8 mouse cellular contexts compared by ENCODE assay signal in genomic region chr4:156234021-156234501, GRCm38 (mm10). TPM values are rescaled to one million over a fixed set of nuclear protein-coding genes. Genes with fewer than 3 reads are reported as not detected.
DNase-seq lines count a peak whose midpoint lies in the region; ATAC-seq and TF ChIP-seq lines count a peak whose summit lies in the region.

No protein-coding gene starts in this region.

- no peak for ATAC-seq in kidney, embryonic 14.5 days (ENCODE audit: low FRiP score, low TSS enrichment)
- 0 out of 2 replicates have a peak, but pooled peaks have one; percentile 4 for ATAC-seq in heart, embryonic 12.5 days (ENCODE audit: insufficient number of reproducible peaks, low FRiP score)
- no peak for ATAC-seq in liver, embryonic 13.5 days (ENCODE audit: low read depth)
- ATAC-seq in stomach, embryonic 14.5 days (ENCODE audit: insufficient number of reproducible peaks, insufficient read depth, low FRiP score, low read depth), result no peak

- TF ChIP-seq CTCF in bone marrow, adult 2 months (IDR thresholded peaks at IDR 0.05; ENCODE audit: control insufficient read depth, insufficient read depth, low read length), result no peak

- no peaks in the 10 kb centered on the region for H3K27me3 ChIP-seq in kidney, embryonic 14.5 days (ENCODE audit: control insufficient read depth, insufficient read depth, low read length)
- H3K27me3 ChIP-seq in heart, embryonic 12.5 days (replicated peaks), result no peaks in the 10 kb centered on the region; the same call in 1 of the 2 replicates
- H3K27me3 ChIP-seq in liver, embryonic 13.5 days, result no peaks in the 10 kb centered on the region
- H3K27me3 ChIP-seq in stomach, embryonic 14.5 days (ENCODE audit: control insufficient read depth, insufficient read depth, low read length), result no peaks in the 10 kb centered on the region

- no peak for DNase-seq in kidney, adult 8-10 months
- DNase-seq in liver, embryonic 13.5 days, result no peak
- DNase-seq in frontal cortex, postnatal 36 days (ENCODE audit: low spot score in 2 of 2), result no peak
- DNase-seq in gastrocnemius, postnatal 36 days, result no peak

- intact Hi-C loops in gastrocnemius, postnatal 36 days (cut with DNase I), result loop anchor here (2.0 kb wide), 1 partner anchor 31 kb away; the partner anchor contains the start of gene AW011738

- TF ChIP-seq POLR2A in bone marrow, adult 2 months (IDR thresholded peaks at IDR 0.05; ENCODE audit: borderline replicate concordance, control insufficient read depth, low read depth, low read length), result no peak

- peaks cover 9% of the 10 kb centered on the region for H3K4me1 ChIP-seq in kidney, embryonic 14.5 days (ENCODE audit: control insufficient read depth, insufficient read depth, low read length)
- H3K4me1 ChIP-seq in bone marrow, adult 2 months (ENCODE audit: control insufficient read depth, insufficient read depth, low read length), result peaks cover 2% of the 10 kb centered on the region
- H3K4me1 ChIP-seq in heart, embryonic 12.5 days (replicated peaks), result peaks cover 15% of the 10 kb centered on the region
- H3K4me1 ChIP-seq in liver, embryonic 13.5 days (replicated peaks), result peaks cover 42% of the 10 kb centered on the region
- H3K4me1 ChIP-seq in stomach, embryonic 14.5 days (ENCODE audit: control insufficient read depth, insufficient read depth, low read length), result 0 out of 2 replicates have a peak, but pooled peaks cover 5% of the 10 kb centered on the region

- H3K4me2 ChIP-seq in kidney, embryonic 14.5 days (replicated peaks; ENCODE audit: low read depth, low read length), result peak overlapping the region; percentile 82
- H3K4me2 ChIP-seq in heart, embryonic 12.5 days, result peak overlapping the region; percentile 96
- H3K4me2 ChIP-seq in liver, embryonic 13.5 days, result peak overlapping the region; percentile 99
- H3K4me2 ChIP-seq in stomach, embryonic 14.5 days (replicated peaks; ENCODE audit: low read depth, low read length), result peak overlapping the region; percentile 86

- peak overlapping the region; percentile 2; the same call in 1 of the 2 replicates for H3K27ac ChIP-seq in kidney, embryonic 14.5 days (ENCODE audit: low read depth, low read length)
- H3K27ac ChIP-seq in bone marrow, adult 2 months (ENCODE audit: control insufficient read depth, insufficient read depth, low read depth, low read length, poor library complexity), result peak overlapping the region; percentile 41; the same call in 1 of the 2 replicates
- peak overlapping the region; percentile 68; the same call in 1 of the 2 replicates for H3K27ac ChIP-seq in heart, embryonic 12.5 days (ENCODE audit: poor library complexity, severe bottlenecking)
- peak overlapping the region; percentile 67 for H3K27ac ChIP-seq in liver, embryonic 13.5 days
- H3K27ac ChIP-seq in stomach, embryonic 14.5 days (ENCODE audit: low read length), result no peak overlapping the region; the same call in 1 of the 2 replicates

- peak overlapping the region; percentile 83 for H3K4me3 ChIP-seq in kidney, embryonic 14.5 days (ENCODE audit: low read length)
- peak overlapping the region; percentile 75 for H3K4me3 ChIP-seq in bone marrow, adult 2 months (replicated peaks; ENCODE audit: control insufficient read depth, low read depth, low read length)
- peak overlapping the region; percentile 66 for H3K4me3 ChIP-seq in heart, embryonic 12.5 days
- H3K4me3 ChIP-seq in liver, embryonic 13.5 days (replicated peaks), result peak overlapping the region; percentile 87
- peak overlapping the region; percentile 72 for H3K4me3 ChIP-seq in stomach, embryonic 14.5 days (ENCODE audit: low read depth, low read length)

- WGBS in kidney, embryonic 14.5 days, result 3% methylated on average over 17 of the region's 17 CpGs
- WGBS in bone marrow, adult 2 months, result 10% methylated on average over 17 of the region's 17 CpGs
- 5% methylated on average over 17 of the region's 17 CpGs for WGBS in heart, embryonic 12.5 days
- WGBS in liver, embryonic 13.5 days (ENCODE audit: insufficient replicate concordance), result 24% methylated on average over 17 of the region's 17 CpGs
- 7% methylated on average over 17 of the region's 17 CpGs for WGBS in stomach, embryonic 14.5 days

- peak overlapping the region; percentile 59 for H3K9ac ChIP-seq in kidney, embryonic 14.5 days (ENCODE audit: low read depth, low read length)
- H3K9ac ChIP-seq in heart, embryonic 12.5 days, result peak overlapping the region; percentile 88
- H3K9ac ChIP-seq in liver, embryonic 13.5 days, result peak overlapping the region; percentile 87
- peak overlapping the region; percentile 72 for H3K9ac ChIP-seq in stomach, embryonic 14.5 days (replicated peaks; ENCODE audit: low read depth, low read length)

- no peaks in the 10 kb centered on the region for H3K9me3 ChIP-seq in kidney, embryonic 14.5 days (ENCODE audit: control insufficient read depth, low read length)
- H3K9me3 ChIP-seq in heart, embryonic 12.5 days (replicated peaks), result no peaks in the 10 kb centered on the region
- H3K9me3 ChIP-seq in liver, embryonic 13.5 days (replicated peaks), result no peaks in the 10 kb centered on the region
- H3K9me3 ChIP-seq in stomach, embryonic 14.5 days (ENCODE audit: control insufficient read depth, low read depth, low read length), result no peaks in the 10 kb centered on the region

- H3K36me3 ChIP-seq in kidney, embryonic 14.5 days (ENCODE audit: control insufficient read depth, insufficient read depth, low read length), result peaks cover 59% of the 10 kb centered on the region
- peaks cover 57% of the 10 kb centered on the region for H3K36me3 ChIP-seq in heart, embryonic 12.5 days
- H3K36me3 ChIP-seq in liver, embryonic 13.5 days, result peaks cover 67% of the 10 kb centered on the region
- H3K36me3 ChIP-seq in stomach, embryonic 14.5 days (ENCODE audit: control insufficient read depth, insufficient read depth, low read length), result peaks cover 53% of the 10 kb centered on the region

RNA-seq across cellular contexts. Expression of gene Plekhn1, which starts 0.6 kb away (rescaled TPM):
- polyA plus RNA-seq in kidney, embryonic 14.5 days (2014; fragmentation: Nextera tagmentation; extraction: Ambion mirVana), result 17.4 and 20.3 TPM in 2 replicates
- 15.7 and 42.5 TPM in 2 replicates for polyA plus RNA-seq in bone marrow, adult 2 months (2011; ENCODE audit: insufficient read depth, insufficient read length, low replicate concordance, missing spikeins)
- 18.0 and 18.2 TPM in 2 replicates for polyA plus RNA-seq in heart, embryonic 12.5 days (2016; fragmentation: Nextera tagmentation; extraction: Ambion mirVana)
- polyA plus RNA-seq in liver, embryonic 13.5 days (2015; fragmentation: Nextera tagmentation; extraction: Ambion mirVana), result 4.0 and 4.1 TPM in 2 replicates
- 21.2 and 22.8 TPM in 2 replicates for polyA plus RNA-seq in stomach, embryonic 14.5 days (2014; fragmentation: Nextera tagmentation; extraction: Ambion mirVana)
- total RNA-seq in gastrocnemius, postnatal 36 days (2021), result 1 to 10 TPM; 5.0 to 5.9 TPM

RNA-seq across cellular contexts. Expression of gene Noc2l, which starts 1.7 kb away (rescaled TPM):
- 79.7 and 109 TPM in 2 replicates for polyA plus RNA-seq in kidney, embryonic 14.5 days (2014; fragmentation: Nextera tagmentation; extraction: Ambion mirVana)
- 42.7 and 68.9 TPM in 2 replicates for polyA plus RNA-seq in bone marrow, adult 2 months (2011; ENCODE audit: insufficient read depth, insufficient read length, low replicate concordance, missing spikeins)
- polyA plus RNA-seq in heart, embryonic 12.5 days (2016; fragmentation: Nextera tagmentation; extraction: Ambion mirVana), result 49.3 and 54.7 TPM in 2 replicates
- 69.0 and 73.9 TPM in 2 replicates for polyA plus RNA-seq in liver, embryonic 13.5 days (2015; fragmentation: Nextera tagmentation; extraction: Ambion mirVana)
- polyA plus RNA-seq in stomach, embryonic 14.5 days (2014; fragmentation: Nextera tagmentation; extraction: Ambion mirVana), result 75.6 and 79.8 TPM in 2 replicates
- 10 to 100 TPM; 25.2 to 29.4 TPM for total RNA-seq in gastrocnemius, postnatal 36 days (2021)

RNA-seq across cellular contexts. Expression of gene Perm1, which starts 18.4 kb away (rescaled TPM):
- 0.67 and 0.92 TPM in 2 replicates for polyA plus RNA-seq in kidney, embryonic 14.5 days (2014; fragmentation: Nextera tagmentation; extraction: Ambion mirVana)
- 0.99 and 1.8 TPM in 2 replicates for polyA plus RNA-seq in bone marrow, adult 2 months (2011; ENCODE audit: insufficient read depth, insufficient read length, low replicate concordance, missing spikeins)
- 1.3 and 1.6 TPM in 2 replicates for polyA plus RNA-seq in heart, embryonic 12.5 days (2016; fragmentation: Nextera tagmentation; extraction: Ambion mirVana)
- 0.08 TPM in 1 of 2 replicates, not detected in the other for polyA plus RNA-seq in liver, embryonic 13.5 days (2015; fragmentation: Nextera tagmentation; extraction: Ambion mirVana)
- polyA plus RNA-seq in stomach, embryonic 14.5 days (2014; fragmentation: Nextera tagmentation; extraction: Ambion mirVana), result 0.55 and 1.3 TPM in 2 replicates
- total RNA-seq in gastrocnemius, postnatal 36 days (2021), result 100 to 1,000 TPM; 144 to 172 TPM

RNA-seq across cellular contexts. Expression of gene Samd11, which starts 21.4 kb away (rescaled TPM):
- polyA plus RNA-seq in kidney, embryonic 14.5 days (2014; fragmentation: Nextera tagmentation; extraction: Ambion mirVana), result 0.18 and 0.20 TPM in 2 replicates
- polyA plus RNA-seq in bone marrow, adult 2 months (2011; ENCODE audit: insufficient read depth, insufficient read length, low replicate concordance, missing spikeins), result 56.6 and 90.7 TPM in 2 replicates
- polyA plus RNA-seq in heart, embryonic 12.5 days (2016; fragmentation: Nextera tagmentation; extraction: Ambion mirVana), result 3.1 and 3.2 TPM in 2 replicates
- polyA plus RNA-seq in liver, embryonic 13.5 days (2015; fragmentation: Nextera tagmentation; extraction: Ambion mirVana), result 25.7 and 27.9 TPM in 2 replicates
- 0.28 TPM in 1 of 2 replicates, not detected in the other for polyA plus RNA-seq in stomach, embryonic 14.5 days (2014; fragmentation: Nextera tagmentation; extraction: Ambion mirVana)
- under 1 TPM in 1 of 2 experiments, not detected in 1; 0.25 TPM for total RNA-seq in gastrocnemius, postnatal 36 days (2021)

RNA-seq across cellular contexts. Expression of gene AW011738, which starts 31.0 kb away (rescaled TPM):
- 1.0 and 1.6 TPM in 2 replicates for polyA plus RNA-seq in kidney, embryonic 14.5 days (2014; fragmentation: Nextera tagmentation; extraction: Ambion mirVana)
- polyA plus RNA-seq in bone marrow, adult 2 months (2011; ENCODE audit: insufficient read depth, insufficient read length, low replicate concordance, missing spikeins), result 8.2 and 9.5 TPM in 2 replicates
- polyA plus RNA-seq in heart, embryonic 12.5 days (2016; fragmentation: Nextera tagmentation; extraction: Ambion mirVana), result 3.4 and 4.3 TPM in 2 replicates
- polyA plus RNA-seq in liver, embryonic 13.5 days (2015; fragmentation: Nextera tagmentation; extraction: Ambion mirVana), result 0.89 and 1.0 TPM in 2 replicates
- 0.41 and 0.82 TPM in 2 replicates for polyA plus RNA-seq in stomach, embryonic 14.5 days (2014; fragmentation: Nextera tagmentation; extraction: Ambion mirVana)
- 1 to 10 TPM; 2.8 to 4.4 TPM for total RNA-seq in gastrocnemius, postnatal 36 days (2021)
